Mouse (Mus musculus): ENCODE results near the gene Trappc5. TPM values are rescaled to one million over a fixed set of nuclear protein-coding genes. Genes with fewer than 3 reads are reported as not detected.

The Trappc5 gene
- total RNA-seq, 2 experiments from 2014 or later, result 20.1 to 20.9 TPM

- DNase-seq, result no peak
- intact Hi-C loops (cut with DNase I; ENCODE audit: low total_unique reads), result loop anchor here (5.0 kb wide), 1 partner anchor 237 kb away; no protein-coding TSS in a partner anchor
Measured at GRCm38 (mm10) chr8:3720551-3720950, 44.5 kb downstream of the Trappc5 start, which contains the start of gene Clec4g. TSS of gene Clec4g (minus strand) at chr8:3720651.

GRCm38 (mm10) chr8:3721041-3721440 lies 44.9 kb downstream of the Trappc5 start:
- no peak for DNase-seq
- intact Hi-C loops (cut with DNase I; ENCODE audit: low total_unique reads), result loop anchor here (5.0 kb wide), 1 partner anchor 236 kb away; no protein-coding TSS in a partner anchor

Other genes starting within 250 kb of the Trappc5 start
- gene Pex11g, start 208.6 kb upstream of the Trappc5 start, total RNA-seq (2021), result 1 to 10 TPM; 2.4 to 2.7 TPM
- gene Tex45, start 205.4 kb upstream of the Trappc5 start, total RNA-seq (2021), result not detected
- gene Zfp358, start 183.2 kb upstream of the Trappc5 start, total RNA-seq (2021), result 10 to 100 TPM; 16.5 to 17.6 TPM
- gene Mcoln1, start 175.8 kb upstream of the Trappc5 start, total RNA-seq (2021), result 10 to 100 TPM; 16.5 to 17.4 TPM
- gene Pnpla6, start 160.9 kb upstream of the Trappc5 start, total RNA-seq (2021), result 10 to 100 TPM in 1 of 2 experiments, 1 to 10 TPM in 1; 7.9 to 11.1 TPM
- not detected for gene C330021F23Rik, start 108.3 kb upstream of the Trappc5 start, total RNA-seq (2021)
- gene Camsap3, start 89.0 kb upstream of the Trappc5 start, total RNA-seq (2021), result under 1 TPM; 0.55 to 0.78 TPM
- 10 to 100 TPM; 11.0 to 12.5 TPM for gene Xab2, start 55.0 kb upstream of the Trappc5 start, total RNA-seq (2021)
- 10 to 100 TPM; 78.8 to 79.7 TPM for gene Pet100, start 54.8 kb upstream of the Trappc5 start, total RNA-seq (2021)
- under 1 TPM in 1 of 2 experiments, not detected in 1; 0.51 TPM for gene Pcp2, start 50.8 kb upstream of the Trappc5 start, total RNA-seq (2021)
- 1 to 10 TPM; 1.6 to 3.8 TPM for gene Stxbp2, start 45.3 kb upstream of the Trappc5 start, total RNA-seq (2021)
- 1 to 10 TPM in 1 of 2 experiments, not detected in 1; 1.2 TPM for gene Retn, start 20.5 kb upstream of the Trappc5 start, total RNA-seq (2021)
- not detected for gene Mcemp1, start 10.5 kb upstream of the Trappc5 start, total RNA-seq (2021)
- 1 to 10 TPM; 1.2 to 3.0 TPM for gene Fcor, start 3.9 kb upstream of the Trappc5 start, total RNA-seq (2021)
- gene Fcer2a, start 17.9 kb downstream of the Trappc5 start, total RNA-seq (2021), result under 1 TPM; 0.91 to 0.94 TPM
- under 1 TPM in 1 of 2 experiments, not detected in 1; 0.14 TPM for gene Clec4g, start 44.4 kb downstream of the Trappc5 start, total RNA-seq (2021)
- gene Cd209a, start 72.7 kb downstream of the Trappc5 start, total RNA-seq (2021), result not detected
- not detected for gene Cd209e, start 178.0 kb downstream of the Trappc5 start, total RNA-seq (2021)
- gene Cd209d, start 202.3 kb downstream of the Trappc5 start, total RNA-seq (2021), result under 1 TPM in 1 of 2 experiments, not detected in 1; 0.24 TPM

All from gastrocnemius, postnatal 14 days (tissue).